Mouse (Mus musculus) olfactory bulb, adult 2 months (tissue): ENCODE measurements around the gene Bgn.

ENCODE experiments used
- CTCF ChIP-seq: fragments of 200-500 bp; IDR thresholded peaks from 2 replicates; pipeline ENCODE4 v1.5.1; 2012; ENCODE audit warnings: low read depth, mild to moderate bottlenecking, low read length, moderate library complexity; ENCODE audit not compliant: insufficient read depth
- POLR2A ChIP-seq: fragments of 200-500 bp; IDR thresholded peaks from 2 replicates; pipeline ENCODE4 v1.6.1; 2012; ENCODE audit warnings: mild to moderate bottlenecking, low read depth, low read length, moderate library complexity; ENCODE audit not compliant: insufficient read depth

GRCm38 (mm10) chrX:73516556-73516955, 33.2 kb downstream of the Bgn start:
- no peak for TF ChIP-seq CTCF
- no peak for TF ChIP-seq POLR2A
